Mouse (Mus musculus): ENCODE measurements around the gene Sall2. TPM values are rescaled to one million over a fixed set of nuclear protein-coding genes. Genes with fewer than 3 reads are reported as not detected.
"Not testable (repeated sequence)": the region's sequence is repeated elsewhere in the genome, so short reads cannot be mapped to it uniquely, and the experiment has no call there.

Gene Sall2
- total RNA-seq (2021), result 1 to 10 TPM; 4.6 to 5.7 TPM

DNA sequence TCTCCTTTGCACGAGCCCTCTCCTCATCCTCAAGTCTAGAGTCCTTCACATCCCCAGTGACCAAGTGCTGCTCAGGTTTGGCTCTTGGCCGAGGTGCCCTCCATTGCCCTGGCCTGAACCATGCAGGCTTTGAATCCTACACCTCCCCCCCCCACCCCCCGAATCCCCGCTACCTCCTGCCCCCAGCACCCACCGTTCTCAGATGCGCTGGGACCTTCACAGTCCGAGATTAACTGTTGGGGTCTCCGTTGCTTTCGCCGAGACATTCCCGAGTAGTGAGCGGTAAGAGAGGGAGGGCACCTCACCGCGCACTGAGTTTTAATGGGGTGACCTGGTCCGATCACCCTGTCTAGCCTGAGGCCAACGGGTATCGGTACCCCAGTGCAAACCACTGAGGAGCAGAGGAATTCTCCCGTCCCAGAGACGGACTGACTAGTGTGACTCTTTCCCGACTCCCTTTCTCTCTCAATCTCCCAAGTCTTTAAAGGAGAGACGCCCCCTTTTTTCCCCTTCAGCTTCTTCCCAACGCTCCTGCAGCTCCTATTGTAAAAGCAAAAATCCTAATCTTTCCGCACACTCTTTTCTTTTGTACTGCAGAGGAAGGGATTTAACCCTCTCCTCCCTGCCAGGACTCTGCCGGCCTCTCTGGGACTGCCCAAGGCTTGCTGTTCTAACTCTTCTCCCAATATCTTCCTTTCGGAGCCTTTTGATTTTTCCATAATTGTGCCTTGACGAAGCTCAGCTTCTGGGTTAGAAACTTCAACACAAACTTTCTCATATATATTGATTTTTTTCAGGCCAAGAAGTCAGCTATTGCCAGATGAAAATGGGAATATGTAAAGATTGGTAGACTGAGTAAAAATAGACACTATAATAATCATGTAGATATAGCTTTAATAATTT is at the start of gene Sall2:
TSS of gene Sall2 (minus strand) at position 853 of the 903 bp plus-strand sequence.
- intact Hi-C loops (cut with DNase I), result no loop called here
- DNase-seq, result no peak

DNA sequence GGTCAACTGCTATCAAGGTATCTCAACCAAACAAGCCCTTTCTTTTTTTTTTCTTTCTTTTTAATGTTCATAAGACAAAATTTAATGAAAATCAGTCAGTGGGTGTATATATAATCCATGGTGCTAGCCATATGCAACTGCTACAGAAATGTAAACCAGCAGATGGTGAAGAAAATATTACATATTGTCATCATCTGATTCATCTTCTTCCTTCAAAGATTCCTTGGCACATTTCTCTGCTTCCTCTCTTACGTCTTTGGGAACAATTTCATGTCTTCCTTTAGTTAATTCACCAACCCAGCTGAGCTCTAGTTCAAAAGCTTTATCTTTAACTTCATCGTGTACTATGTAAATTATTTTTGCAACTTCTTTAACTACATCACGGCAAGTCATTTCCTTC is 40.2 kb upstream of the Sall2 start:
- intact Hi-C loops (cut with DNase I), result no loop called here
- DNase-seq, result no peak

DNA sequence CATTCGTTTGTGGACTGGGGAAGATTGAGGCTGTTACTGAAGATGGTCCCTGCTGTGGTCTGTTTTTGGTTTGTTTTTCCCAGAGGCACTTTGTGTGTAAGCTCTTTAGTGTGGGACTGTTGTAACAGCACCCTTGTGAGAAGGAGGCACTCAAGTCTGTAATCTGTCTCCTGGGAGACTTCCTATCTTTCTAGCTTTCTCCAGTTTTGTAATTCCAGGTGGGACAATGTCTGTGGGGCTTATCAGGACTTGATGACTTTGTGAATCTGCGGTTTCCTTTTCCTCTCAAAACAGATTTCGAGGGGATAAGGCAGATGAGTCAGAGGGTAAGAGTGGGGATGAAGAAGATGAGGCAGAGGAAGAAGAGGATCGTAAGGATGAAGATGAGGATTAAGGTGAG is 27.7 kb upstream of the Sall2 start, which contains the start of gene Olfr1513:
TSS of gene Olfr1513 (minus strand) at position 101 of the 400 bp plus-strand sequence.
- no peak for DNase-seq
- intact Hi-C loops (cut with DNase I), result no loop called here

DNA sequence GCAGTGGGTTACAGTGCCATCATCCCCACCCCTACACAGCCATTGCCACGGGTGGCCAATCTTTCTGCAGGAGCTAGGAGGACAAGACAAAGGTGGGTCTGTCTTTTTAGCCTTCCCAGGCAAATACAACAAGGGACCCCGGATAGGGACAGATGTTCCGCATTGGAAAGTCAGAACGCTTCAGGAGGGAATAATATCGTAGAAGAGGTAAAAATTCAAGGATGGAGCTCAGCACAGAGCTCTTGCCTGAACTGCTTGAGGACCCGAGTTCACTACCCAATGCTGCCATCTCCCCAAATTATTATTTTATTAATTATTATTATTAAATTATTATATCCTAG is 10.9 kb upstream of the Sall2 start:
- intact Hi-C loops (cut with DNase I), result loop anchor here (2.0 kb wide), 1 partner anchor 215 kb away; no protein-coding TSS in a partner anchor
- DNase-seq, result no peak

DNA sequence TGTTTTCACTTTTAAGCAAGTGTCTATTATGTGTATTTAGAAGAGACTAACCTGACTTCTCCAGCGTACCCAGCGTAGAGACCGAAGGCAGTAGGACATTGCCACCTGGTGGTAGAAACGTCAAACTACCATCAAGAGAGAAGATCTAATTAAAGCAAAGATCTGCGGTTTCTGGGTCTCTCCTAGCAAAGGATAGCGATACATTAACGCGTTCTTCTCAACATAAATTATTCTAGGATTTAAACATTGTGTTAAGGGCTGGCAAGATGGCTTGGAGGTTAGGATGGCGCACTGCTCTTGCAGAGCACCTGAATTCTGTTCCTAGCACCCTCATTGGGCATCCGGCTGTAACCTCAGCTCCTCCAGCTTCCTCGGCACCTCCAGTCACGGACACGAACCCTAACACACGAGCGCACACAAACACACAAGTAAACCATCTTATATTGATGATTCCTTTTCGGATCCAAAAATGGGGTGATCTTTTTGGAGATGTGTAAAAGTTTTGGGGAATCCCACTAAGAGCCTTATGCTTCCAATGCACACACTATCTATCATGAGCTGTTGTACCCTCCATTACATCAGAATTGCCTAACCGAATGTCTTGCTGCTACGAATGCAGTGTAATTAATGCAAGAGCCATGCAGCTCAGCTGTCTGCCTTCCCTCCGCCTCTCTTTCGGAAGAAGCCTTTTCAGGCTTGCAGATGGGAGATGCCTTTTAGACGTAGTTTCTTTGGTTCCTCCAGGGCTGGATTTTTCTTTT is 10.4 kb upstream of the Sall2 start:
- intact Hi-C loops (cut with DNase I), result loop anchor here (1.0 to 2.0 kb wide), 2 partner anchors 44 to 214 kb away; no protein-coding TSS in a partner anchor
- peak; percentile 71 to 79 for DNase-seq

DNA sequence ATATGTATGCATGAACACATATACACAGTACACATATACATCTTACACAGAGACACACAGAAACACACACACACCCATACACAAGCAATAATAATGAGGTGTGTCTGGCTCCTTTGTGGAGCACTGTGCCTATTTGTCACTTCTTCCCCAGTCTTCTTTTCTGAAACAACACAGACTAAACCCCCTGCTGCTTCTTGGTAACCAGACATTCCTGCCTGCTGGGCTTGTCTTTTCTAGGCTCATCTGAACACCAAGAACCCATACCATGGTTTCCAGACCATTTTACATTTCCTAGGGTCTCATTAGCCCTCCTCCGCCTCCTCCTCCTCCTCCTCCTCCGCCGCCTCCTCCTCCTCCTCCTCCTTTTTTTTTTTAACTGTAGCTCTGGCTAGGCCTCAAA is 3.6 kb upstream of the Sall2 start:
- no peak for DNase-seq
- intact Hi-C loops (cut with DNase I), result no loop called here

DNA sequence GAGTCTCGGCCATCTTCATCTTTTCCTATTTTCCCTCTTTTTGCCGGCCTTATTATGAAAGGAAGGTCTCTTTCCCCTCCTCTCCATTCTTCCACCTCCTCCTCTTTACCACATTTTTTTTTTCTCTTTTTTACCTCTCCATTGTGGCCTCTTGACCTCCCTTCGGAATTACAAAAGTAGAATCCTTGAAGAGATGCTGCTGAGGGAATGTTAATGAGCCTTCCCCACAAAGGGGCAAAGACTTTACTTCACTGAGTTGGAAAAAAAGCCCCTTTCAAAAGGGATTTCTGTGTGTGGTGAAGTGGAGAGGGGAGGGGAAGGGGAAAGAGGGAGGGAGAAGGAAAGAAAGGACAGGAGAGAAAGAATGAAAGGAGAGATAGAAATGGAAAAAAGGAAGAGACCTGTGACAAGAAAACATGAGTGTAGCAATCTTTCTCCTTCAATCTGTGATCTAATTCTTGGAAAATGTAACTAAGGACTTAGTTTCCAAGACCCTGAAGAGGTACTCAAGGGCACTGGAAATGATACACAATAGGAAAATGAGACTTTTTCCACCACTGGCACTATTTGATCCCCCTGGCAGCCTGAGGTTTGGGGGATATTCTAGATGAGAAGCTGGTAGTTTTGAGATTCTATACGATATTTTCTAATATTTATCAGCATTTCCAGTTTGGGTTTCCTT is 2.6 kb upstream of the Sall2 start:
- no peak for DNase-seq
- intact Hi-C loops (cut with DNase I), result no loop called here

DNA sequence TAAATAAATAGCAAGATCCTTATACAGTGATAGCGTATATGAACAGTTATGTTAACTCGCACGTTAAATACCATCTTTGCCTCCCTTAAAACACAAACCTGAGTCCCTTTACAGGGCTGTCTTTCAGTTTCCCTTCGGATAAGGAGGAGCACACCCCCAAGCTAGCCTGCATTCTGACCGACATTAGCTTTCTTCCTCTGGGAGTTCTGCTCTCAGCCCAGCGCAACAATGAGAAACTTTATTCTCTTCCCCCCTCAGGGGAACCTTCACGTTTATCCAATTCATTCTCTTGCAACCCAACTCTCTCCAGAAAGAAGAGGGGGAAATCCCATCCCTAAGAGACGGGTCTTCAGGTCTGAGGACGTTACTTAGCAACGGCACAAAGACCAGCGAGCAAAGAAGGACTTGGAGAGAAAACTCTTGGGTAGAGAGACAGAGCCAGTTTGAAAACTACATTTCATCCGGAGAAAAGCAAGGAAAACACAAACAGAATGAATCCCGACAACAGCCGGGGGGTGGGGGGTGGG is 1.1 kb downstream of the Sall2 start:
- intact Hi-C loops (cut with DNase I), result no loop called here
- no peak for DNase-seq

DNA sequence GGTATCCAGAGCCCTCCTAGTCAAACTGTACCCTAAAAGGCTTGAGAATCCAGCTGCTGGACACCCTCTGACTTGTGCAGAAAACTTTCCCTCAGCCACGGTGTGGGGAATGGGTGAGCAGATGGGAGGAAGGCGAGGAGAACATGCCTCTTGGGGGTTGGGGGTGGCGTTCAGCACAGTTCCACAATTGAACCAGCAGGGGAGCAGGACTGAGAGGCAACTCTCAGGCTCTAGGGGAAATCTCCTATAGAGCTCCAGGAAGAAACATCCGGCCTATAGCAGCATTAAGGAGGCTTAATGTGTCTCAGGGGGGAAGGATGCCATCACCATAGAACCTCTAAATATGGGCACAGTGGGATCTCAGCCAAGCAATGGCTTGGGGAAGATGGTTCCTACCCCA is 2.7 kb downstream of the Sall2 start:
- no peak for DNase-seq
- intact Hi-C loops (cut with DNase I), result no loop called here

DNA sequence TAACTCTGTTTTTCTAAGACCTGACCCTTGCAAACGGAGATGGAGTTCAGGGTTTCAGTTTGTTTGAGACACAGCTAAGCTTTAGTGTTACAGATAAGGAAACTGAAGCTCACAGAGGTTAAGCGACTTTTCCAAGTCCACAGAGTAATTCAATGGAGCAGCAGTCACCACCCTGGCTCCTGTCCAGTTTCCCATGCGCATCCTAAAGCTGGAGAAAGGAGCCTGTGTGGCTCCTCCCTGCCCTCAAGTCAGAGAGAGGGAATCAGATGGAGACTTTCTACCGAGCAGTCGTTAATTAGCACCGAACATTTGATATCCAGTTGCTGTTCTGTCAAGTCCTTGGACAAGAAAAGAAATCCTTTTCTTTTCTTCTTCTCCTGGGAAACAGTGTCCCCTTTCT is 9.2 kb downstream of the Sall2 start:
- intact Hi-C loops (cut with DNase I), result loop anchor here (1.0 kb wide), 1 partner anchor 40 kb away; the partner anchor contains the start of genes Rab2b and Tox4
- DNase-seq, result no peak

DNA sequence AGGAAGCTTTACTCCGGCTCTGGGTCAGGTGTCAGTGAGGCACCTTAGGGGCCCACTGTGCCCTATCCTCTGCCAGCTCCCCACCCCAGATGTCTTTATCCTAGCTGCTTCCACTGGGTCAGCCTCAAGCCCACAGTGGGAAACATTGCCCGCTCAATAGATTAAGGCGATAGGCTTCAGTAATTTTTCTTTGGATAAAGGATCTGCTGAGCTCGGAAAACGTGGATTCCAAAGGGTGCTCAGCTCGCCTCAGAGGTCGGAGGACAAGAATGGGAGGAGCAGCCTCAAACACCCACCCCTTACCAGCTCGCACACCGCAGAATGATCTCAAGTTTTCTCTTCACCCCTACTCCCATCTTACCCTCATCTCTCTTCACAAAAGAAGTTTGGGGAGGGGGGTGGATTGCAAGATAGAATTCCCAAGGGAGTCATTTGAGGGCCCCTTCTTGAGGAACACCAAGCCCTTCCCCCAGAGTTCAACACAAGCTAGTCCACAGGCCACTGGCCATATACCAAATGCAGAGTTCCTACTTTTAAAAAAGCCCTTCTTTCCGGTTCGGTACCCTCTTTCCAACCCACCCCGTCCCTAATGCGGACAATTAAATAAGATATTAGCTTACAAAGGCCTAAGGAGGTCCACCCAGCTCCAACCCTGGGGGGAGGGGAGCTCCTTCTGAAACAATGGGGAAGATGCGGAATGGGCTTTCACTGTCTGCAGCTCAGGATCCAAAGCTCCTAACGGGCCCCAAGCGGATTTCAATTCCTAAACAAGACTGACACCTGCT is 11.9 kb downstream of the Sall2 start:
- intact Hi-C loops (cut with DNase I), result no loop called here
- peak in 1 of 2 experiments; percentile 45 for DNase-seq

DNA sequence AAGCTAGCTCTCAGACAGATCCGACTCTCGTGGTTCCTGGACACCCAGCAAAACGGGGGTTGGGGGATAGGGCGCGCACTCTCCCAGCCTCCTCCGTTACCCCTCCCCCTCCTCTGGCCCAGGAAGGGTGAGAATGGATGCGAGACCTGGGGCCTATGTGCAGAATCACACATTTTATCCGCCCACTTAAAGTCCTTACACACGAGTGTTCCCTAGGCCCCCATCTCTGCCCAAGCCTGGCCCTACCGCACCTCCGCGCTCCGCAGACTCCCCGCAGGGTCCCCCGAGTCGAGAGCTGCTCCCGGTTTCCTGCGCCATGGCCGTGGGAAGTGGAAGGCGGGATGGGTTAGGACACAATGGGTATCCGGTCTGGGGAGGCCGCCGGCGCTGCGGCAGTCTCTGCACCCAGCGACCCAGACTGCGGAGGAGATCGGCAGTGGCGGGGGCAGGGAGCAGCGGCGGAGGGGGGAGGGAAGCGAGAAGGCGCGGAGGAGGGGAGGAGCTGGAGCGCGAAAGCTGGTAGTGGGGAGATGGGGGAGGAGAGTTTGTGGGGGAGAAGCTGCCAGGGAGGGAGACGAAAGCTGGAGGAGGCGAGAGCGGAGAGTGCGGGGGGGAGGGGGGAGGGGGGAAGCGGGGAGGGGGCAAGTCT is 12.6 kb downstream of the Sall2 start:
- intact Hi-C loops (cut with DNase I), result no loop called here
- peak; percentile 65 to 69 for DNase-seq

DNA sequence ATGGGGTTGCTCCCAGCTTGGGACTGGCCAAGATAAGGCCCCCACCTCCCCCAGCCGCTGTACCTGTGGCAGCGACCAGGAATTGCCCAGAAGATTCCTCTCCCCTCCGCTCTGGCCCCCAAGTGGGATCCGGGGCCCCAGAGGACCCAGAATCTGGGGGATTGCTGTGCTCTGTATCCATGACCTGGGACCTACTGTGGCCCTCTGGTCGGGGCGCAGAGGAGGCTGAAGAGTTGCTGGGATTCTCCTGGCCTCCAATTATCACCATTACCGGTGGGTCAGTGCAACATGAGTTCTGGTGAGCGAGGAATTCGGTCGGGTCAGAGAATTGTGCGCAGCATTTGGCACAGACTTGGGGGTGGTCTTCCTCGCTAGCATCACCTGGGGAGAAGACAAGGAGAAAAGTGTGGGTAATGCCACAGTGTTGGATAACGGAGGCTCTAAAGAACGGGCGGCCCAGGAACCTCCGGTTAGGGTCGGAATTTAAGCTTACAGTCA is 13.2 kb downstream of the Sall2 start:
- no peak for DNase-seq
- intact Hi-C loops (cut with DNase I), result no loop called here

DNA sequence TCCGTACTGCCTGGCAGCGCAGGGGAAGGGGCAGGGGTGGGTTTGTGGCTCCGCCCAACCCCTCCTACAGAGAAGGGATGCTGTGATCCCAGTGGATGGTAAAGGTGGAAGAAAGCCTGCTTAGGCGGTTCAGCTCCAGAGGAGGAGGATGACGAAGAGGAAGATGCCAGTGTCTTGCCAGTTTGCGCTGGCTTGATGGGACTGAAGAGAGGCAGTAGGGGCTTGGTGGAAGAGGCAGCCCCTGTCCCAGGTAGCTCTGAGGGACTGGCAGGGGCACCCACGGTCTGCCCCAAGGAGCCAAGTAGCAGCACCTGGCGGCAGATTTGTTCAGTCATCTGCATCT is 13.8 kb downstream of the Sall2 start:
- no peak for DNase-seq
- intact Hi-C loops (cut with DNase I), result no loop called here

DNA sequence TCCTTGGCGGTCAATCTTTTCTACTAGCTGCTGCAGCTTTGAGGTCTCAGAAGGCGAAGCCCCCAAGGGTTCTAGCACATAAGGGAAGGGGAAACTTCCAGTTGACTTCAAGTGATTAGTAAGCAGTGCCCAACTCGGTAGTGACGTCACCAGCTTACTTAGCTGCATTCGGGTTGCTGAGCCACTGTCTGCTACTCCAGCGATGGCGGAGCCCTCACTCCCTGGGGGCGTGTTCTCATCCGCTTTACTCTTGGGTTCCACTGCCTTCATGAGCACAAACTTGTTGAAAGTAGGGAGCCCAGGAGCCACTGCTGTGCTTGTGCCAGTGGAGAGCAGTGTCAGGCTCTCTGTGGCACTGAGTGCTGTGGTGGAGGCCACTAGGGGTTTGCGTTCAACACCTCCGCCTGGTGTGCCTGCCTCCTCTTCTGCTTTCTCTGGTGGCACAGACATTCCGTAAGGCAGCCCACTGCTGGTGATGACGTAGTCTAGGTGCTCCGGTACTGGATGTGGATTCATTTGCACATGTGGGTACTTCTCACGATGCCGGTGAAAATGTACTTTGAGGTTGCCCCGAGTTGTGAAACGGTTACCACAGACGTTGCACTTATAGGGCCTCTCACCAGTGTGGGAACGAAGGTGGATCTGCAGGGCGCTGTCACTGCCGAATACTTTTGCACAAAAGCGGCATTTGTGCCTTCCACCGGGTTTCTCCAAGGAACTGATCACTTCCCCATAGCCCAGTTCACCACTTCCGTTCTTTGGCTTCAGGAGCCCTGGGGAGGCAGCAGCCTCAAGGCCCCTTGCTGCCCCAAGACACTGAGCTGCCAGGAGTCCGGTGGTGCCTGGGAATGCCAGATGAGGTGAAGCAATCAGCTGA is 14.4 kb downstream of the Sall2 start:
- no peak for DNase-seq
- intact Hi-C loops (cut with DNase I), result no loop called here

DNA sequence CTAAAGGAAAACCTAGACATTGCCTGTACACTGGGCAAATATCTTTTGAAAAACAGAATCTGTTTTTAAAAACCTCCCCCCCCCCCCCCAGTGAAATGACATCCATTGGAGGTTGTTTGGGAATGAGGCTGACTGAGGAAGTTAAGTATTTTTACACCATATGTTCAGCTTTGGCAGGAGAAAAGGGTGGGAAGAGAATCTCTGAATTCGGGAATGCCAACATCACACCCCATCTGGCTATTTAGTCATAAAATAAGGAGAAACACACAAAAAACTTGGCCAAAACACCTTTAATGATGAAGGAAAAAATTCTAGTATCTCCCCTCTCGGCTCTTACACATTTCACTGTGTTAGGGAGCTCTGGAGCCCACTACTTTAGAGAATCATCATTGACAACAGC is 17.7 kb downstream of the Sall2 start:
- intact Hi-C loops (cut with DNase I), result no loop called here
- no peak for DNase-seq

DNA sequence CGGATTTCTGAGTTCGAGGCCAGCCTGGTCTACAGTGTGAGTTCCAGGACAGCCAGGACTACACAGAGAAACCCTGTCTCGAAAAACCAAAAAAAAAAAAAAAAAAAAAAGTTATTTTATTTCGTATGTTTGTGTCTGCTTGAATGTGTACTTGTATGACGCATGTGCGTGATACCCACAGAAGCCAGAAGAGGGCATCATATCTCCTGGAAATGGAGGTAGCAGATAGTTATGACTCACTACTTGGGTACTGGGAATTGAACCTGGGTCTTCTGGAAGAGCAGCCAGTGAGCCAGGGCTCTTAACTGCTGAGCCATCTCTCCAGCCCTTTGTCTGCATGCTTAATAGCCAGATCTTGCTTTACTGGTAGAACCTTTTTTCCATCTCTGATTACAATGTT is 18.2 kb downstream of the Sall2 start:
- DNase-seq; intact Hi-C loops (cut with DNase I): not testable (repeated sequence)

DNA sequence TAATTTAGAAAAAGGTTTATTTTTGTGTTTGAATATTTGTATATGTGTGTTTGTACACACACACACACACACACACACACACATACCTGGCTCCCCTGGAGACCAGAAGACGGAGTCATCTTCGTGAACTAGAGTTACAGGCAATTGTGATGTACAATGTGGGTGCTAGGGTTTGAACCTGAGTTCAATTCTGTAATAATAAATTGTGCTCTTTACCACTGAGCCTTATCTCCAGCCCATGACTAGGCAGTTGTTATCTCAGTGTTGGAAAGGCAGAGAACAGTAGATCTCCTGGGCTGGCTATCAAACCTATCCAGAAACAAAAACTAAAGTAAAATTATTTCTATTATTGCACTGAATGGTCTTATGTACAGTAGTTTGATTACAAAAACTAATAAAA is 22.5 kb downstream of the Sall2 start:
- intact Hi-C loops (cut with DNase I), result loop anchor here (10.0 kb wide), 1 partner anchor 421 kb away; the partner anchor contains the start of gene Mettl17
- no peak for DNase-seq

All from heart, postnatal 10 days (tissue).